Mouse (Mus musculus) midbrain, embryonic 10.5 days (tissue): ENCODE results near the gene Tomm7. TPM values are rescaled to one million over a fixed set of nuclear protein-coding genes. Genes with fewer than 3 reads are reported as not detected.
"Not testable (repeated sequence)": the region's sequence is repeated elsewhere in the genome, so short reads cannot be mapped to it uniquely, and the experiment has no call there.

Experiments used
- DNase-seq: peaks from one replicate; pipeline ENCODE4 v3.0.0-alpha.2; 2017; ENCODE audit warnings: low spot score
- H3K27ac ChIP-seq: fragments of 300-500 bp; sonication (generic); replicated peaks from 2 replicates; pipeline ENCODE4 v1.5.1; 2016; ENCODE audit warnings: mild to moderate bottlenecking
- H3K27me3 ChIP-seq: fragments of 300-500 bp; sonication (generic); 2 replicates; pipeline ENCODE4 v1.6.1; 2016; ENCODE audit warnings: low read depth, mild to moderate bottlenecking; ENCODE audit not compliant: poor library complexity, severe bottlenecking
- H3K36me3 ChIP-seq: fragments of 300-500 bp; sonication (generic); 2 replicates; pipeline ENCODE4 v1.6.1; 2016; ENCODE audit warnings: mild to moderate bottlenecking, moderate library complexity
- H3K4me1 ChIP-seq: fragments of 300-500 bp; sonication (generic); 2 replicates; pipeline ENCODE4 v1.6.1; 2016
- H3K4me3 ChIP-seq: fragments of 300-500 bp; sonication (generic); 2 replicates; pipeline ENCODE4 v1.5.1; 2016; ENCODE audit warnings: mild to moderate bottlenecking, moderate library complexity
- H3K9me3 ChIP-seq: fragments of 300-500 bp; sonication (generic); replicated peaks from 2 replicates; pipeline ENCODE4 v1.6.1; 2016; ENCODE audit warnings: mild to moderate bottlenecking
- WGBS: fragments of 180-500 bp; shearing (Covaris S2); methylation state at CpG from one replicate; pipeline ENCODE4 v1.1.7; 2016; 5-methylcytosine and 5-hydroxymethylcytosine counted together
- polyA plus RNA-seq: library from polyadenylated mRNA; unstranded; fragments of >200 nt; fragmentation: Nextera tagmentation; extraction: Ambion mirVana; gene quantifications from 2 replicates; pipeline ENCODE4 v1.2.1, GENCODE M21; 2016

Gene Tomm7
- polyA plus RNA-seq, result 119 and 135 TPM in 2 replicates

DNA sequence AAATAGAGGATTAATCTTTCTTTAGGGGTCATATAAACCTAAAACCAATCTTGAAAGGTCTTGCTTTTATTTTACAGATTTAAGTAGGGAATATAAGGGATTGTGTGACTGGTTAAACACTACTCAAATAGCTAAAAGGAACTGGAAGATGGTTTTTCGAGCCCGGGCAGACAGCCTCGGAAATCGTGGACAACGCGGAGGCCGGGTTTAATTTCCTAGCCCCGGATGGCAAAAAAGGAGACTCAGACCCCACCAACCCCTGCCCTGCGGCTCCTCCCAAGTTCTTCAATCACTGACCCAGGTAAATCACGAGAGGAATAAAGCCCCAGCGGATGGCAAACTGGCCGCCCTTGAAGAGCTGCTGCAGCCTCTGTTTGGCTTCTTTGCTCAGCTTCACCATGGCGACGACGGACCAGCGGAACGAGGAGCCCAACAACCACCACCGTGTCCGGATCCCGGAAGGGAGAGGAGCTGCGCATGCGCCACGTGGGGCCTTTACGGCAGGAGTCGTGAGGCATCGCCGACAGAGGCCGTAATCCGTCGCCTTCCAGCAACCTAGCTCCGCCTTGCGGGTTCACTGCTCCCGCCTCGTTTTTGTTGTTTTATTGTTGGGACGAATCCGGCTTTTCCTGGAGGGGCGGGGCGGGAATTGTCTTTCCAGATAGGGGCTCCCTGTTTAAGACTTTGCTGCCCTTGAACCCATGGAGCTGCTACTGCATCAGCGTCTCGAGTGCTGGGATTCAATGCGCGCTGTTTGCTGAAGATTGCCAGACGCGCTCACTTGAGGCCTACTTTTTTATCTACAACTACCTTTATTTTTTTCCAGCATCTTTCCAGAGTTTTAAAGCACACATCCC, at the start of gene Tomm7:
TSS of gene Tomm7 (minus strand) at position 488 of the 857 bp plus-strand sequence.
- H3K36me3 ChIP-seq, result peaks cover 30% of the 10 kb centered on the region
- H3K4me3 ChIP-seq, result peak within 1 kb of the TSS; percentile 80
- no peaks in the 10 kb centered on the region for H3K9me3 ChIP-seq
- no peaks in the 10 kb centered on the region for H3K27me3 ChIP-seq
- DNase-seq, result peak; percentile 98
- peaks cover 21% of the 10 kb centered on the region for H3K4me1 ChIP-seq
- peak within 1 kb of the TSS; percentile 88 for H3K27ac ChIP-seq
- WGBS, result under 1% methylated on average over 44 of the region's 44 CpGs

DNA sequence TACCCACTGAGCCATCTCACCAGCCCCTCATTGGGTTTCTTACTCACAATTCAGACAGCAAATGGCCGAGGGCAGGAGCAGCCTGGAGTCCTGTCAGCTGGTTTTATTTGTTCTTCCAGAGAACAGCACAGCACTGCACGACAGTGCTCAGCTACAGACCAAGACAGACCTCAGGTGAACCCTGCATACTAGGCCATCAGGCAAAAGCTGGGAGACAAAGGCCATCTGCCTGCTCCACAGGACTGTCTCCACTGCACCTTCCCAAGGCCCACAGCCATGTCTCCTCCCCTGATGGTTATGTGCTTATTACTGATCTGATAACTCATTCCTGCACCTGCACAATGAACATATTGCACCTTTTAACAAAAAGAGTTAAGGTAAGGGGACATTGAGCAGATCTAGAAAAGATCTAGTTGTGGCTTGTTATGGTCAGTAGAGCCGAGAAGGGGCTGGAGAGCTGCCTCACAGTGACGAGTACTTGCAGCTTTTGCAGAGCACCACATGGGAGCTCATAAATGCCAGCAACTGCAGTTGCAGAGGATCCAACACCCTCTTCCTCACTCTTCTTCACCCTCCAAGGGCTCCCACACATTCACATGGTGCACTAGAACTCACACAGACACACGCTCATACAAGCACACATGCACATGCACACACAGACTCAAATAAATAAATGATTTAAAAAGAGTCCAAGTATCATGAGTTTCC, 49.3 kb upstream of the Tomm7 start:
- Histone ChIP-seq H3K27ac (no peak overlapping the region), H3K9me3 (no peaks in the 10 kb centered on the region), H3K4me1 (no peaks in the 10 kb centered on the region), H3K4me3 (no peak overlapping the region), H3K27me3 (no peaks in the 10 kb centered on the region), H3K36me3 (no peaks in the 10 kb centered on the region)
- WGBS, result 86% methylated on average over 5 of the region's 5 CpGs
- DNase-seq, result no peak

DNA sequence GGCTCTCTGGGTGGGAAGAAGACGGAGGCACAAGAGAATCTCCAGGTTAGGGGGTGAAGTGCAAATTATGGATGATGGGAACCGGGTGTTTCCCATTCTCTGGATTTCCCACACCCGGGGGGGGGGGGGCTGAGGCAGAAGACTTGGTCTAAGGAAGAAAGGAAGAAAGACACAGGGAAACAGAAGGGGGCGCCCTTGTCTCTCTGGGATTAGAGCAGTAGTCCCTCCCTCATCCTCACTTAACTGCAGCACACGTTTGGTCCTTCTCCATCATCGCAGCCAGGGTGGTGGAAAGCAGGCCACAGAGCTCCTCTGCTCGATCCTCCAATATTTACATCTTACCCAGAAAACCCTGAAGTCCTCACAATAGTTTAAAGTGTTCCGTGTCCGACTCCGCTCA, 46.8 kb upstream of the Tomm7 start:
- Histone ChIP-seq H3K27ac (no peak overlapping the region), H3K4me1 (no peaks in the 10 kb centered on the region), H3K27me3 (no peaks in the 10 kb centered on the region), H3K36me3 (no peaks in the 10 kb centered on the region), H3K4me3 (no peak overlapping the region), H3K9me3 (no peaks in the 10 kb centered on the region)
- peak; percentile 32 for DNase-seq
- WGBS, result 43% methylated on average over 10 of the region's 10 CpGs

DNA sequence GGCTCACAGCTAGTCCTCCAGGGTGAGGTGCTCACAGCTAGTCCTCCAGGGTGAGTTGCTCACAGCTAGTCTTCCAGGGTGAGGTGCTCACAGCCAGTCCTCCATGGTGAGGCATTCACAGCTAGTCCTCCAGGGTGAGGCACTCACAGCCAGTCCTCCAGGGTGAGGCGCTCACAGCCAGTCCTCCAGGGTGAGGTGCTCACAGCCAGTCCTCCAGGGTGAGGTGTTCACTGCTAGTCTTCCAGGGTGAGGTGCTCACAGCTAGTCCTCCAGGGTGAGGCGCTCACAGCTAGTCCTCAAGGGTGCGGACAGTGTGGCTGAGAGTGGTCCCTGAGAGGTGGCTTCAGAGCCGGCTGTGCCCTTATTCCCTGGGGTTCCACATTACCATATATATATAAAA, 45.5 kb upstream of the Tomm7 start:
- no peaks in the 10 kb centered on the region for H3K27me3 ChIP-seq
- H3K9me3 ChIP-seq, result no peaks in the 10 kb centered on the region
- 75% methylated on average over 4 of the region's 4 CpGs for WGBS
- H3K4me1 ChIP-seq, result no peaks in the 10 kb centered on the region
- DNase-seq, result no peak
- no peak overlapping the region for H3K27ac ChIP-seq
- no peak overlapping the region for H3K4me3 ChIP-seq
- H3K36me3 ChIP-seq, result no peaks in the 10 kb centered on the region

DNA sequence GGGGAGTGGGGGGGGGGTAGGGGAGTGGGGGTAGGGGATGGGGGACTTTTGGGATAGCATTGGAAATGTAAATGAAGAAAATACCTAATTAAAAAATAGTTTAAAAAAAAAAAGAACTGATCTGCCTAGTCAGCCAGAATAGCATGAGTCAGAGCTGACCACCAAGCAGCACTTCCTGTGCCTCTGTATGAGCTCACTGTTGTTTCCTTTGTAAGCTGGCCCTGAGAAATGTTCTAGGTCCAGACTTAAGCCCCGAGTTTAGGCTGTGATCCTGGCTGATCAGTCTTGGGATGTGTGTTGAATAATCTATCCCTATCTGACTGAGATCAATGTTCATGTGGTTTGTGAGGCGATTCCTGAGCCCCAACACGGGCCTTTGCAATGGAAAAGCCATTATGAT, 43.1 kb upstream of the Tomm7 start:
- H3K27me3 ChIP-seq, result no peaks in the 10 kb centered on the region
- whole genome bisulfite sequencing, result 79% methylated on average over 3 of the region's 3 CpGs
- H3K4me1 ChIP-seq, result no peaks in the 10 kb centered on the region
- no peaks in the 10 kb centered on the region for H3K36me3 ChIP-seq
- no peaks in the 10 kb centered on the region for H3K9me3 ChIP-seq
- no peak overlapping the region for H3K27ac ChIP-seq
- H3K4me3 ChIP-seq, result no peak overlapping the region
- no peak for DNase-seq

DNA sequence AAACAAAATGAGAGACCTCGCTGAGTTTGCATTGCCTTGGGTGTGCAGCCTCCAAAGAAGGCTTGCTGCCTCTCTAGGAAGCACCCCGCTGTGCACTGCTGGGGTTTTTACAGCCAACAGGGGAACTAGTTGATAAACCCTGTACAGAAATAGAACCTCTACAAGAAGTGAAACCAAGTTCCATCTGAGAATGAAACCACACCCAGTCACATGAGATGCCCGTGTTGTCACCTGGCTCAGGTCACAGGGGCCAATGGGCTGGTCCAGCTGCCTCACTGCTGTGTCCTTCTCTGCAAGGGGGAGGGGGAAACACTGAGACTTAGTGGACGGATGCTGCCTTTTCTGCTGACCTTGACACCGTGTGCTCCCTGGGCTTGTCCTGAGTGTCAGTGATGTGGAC, 30.5 kb upstream of the Tomm7 start:
- 71% methylated on average over 5 of the region's 5 CpGs for WGBS
- Histone ChIP-seq H3K9me3 (no peaks in the 10 kb centered on the region), H3K27ac (no peak overlapping the region)

DNA sequence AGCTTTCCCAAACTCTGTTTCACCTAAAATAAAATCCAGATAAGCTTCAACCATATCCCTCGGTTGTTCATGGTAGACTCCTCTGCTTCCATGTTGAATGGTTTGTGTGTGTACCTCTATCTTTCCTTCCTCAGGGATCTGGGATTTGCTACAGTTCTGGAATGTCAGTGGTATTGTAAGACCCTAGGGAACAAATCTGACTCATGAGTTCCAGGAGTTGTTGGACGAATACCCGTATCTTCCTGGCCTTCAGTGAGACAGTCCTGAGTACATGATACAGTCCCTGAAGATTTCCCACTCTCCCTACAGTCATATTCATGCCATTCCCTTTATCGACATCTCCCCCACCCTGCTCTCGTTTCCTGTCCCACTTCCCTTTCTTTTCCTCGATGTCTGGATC, 28.6 kb upstream of the Tomm7 start:
- no peak for DNase-seq
- Histone ChIP-seq H3K4me3 (no peak overlapping the region), H3K36me3 (no peaks in the 10 kb centered on the region), H3K4me1 (no peaks in the 10 kb centered on the region), H3K27me3 (no peaks in the 10 kb centered on the region), H3K27ac (no peak overlapping the region), H3K9me3 (no peaks in the 10 kb centered on the region)
- 89% methylated on average over 6 of the region's 6 CpGs for WGBS

More for the DNA sequence above, 30.5 kb upstream of the Tomm7 start:
- Histone ChIP-seq H3K36me3 (no peaks in the 10 kb centered on the region), H3K4me3 (no peak overlapping the region), H3K27me3 (no peaks in the 10 kb centered on the region), H3K4me1 (no peaks in the 10 kb centered on the region)
- DNase-seq, result no peak

DNA sequence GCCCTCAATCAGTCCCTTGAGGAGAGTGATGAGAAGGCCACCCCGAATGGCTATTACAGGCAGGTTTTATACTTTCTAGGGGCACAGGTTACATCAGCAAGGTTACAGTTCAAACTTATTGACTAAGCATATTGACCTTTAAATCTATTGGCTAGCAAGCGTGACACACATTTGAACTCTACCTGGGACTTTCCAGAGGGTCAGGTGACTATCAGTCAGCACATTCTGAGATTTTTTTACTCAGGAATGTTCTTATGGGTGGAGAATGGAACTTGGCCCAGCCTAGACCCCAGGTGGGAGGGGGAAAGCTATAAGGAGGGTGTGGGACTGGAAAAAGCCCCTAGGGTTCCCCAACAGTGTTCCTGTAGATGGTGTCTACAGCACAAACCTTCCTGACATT, 27.4 kb upstream of the Tomm7 start:
- not testable (repeated sequence) for H3K36me3 ChIP-seq, H3K27me3 ChIP-seq, H3K9me3 ChIP-seq, DNase-seq, H3K4me1 ChIP-seq, H3K4me3 ChIP-seq, H3K27ac ChIP-seq
- WGBS, result 82% methylated on average over 2 of the region's 2 CpGs

DNA sequence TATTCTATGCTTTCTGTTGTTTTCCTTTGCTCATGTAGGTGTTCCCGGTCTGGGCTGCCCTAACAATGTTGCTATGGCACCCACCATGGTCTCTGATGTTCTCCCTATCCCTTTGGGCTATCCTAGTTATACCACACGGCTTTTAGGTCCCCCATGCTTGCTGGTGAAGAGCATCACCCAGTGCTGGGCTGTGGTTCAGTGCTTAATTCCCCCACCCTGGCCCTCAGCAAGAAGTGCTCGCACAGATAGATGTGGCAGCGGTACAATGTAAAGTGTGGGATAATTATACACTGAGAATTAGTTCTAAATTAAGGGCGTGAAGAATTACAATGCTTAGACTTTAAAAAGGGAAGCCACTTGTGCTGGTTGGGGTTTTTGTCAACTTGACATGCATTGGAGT, 22.0 kb upstream of the Tomm7 start:
- DNase-seq, result no peak
- H3K27me3 ChIP-seq, result no peaks in the 10 kb centered on the region
- H3K36me3 ChIP-seq, result peaks cover 7% of the 10 kb centered on the region
- no peaks in the 10 kb centered on the region for H3K9me3 ChIP-seq
- no peak overlapping the region for H3K27ac ChIP-seq
- 88% methylated on average over 5 of the region's 5 CpGs for WGBS
- no peaks in the 10 kb centered on the region for H3K4me1 ChIP-seq
- H3K4me3 ChIP-seq, result no peak overlapping the region

DNA sequence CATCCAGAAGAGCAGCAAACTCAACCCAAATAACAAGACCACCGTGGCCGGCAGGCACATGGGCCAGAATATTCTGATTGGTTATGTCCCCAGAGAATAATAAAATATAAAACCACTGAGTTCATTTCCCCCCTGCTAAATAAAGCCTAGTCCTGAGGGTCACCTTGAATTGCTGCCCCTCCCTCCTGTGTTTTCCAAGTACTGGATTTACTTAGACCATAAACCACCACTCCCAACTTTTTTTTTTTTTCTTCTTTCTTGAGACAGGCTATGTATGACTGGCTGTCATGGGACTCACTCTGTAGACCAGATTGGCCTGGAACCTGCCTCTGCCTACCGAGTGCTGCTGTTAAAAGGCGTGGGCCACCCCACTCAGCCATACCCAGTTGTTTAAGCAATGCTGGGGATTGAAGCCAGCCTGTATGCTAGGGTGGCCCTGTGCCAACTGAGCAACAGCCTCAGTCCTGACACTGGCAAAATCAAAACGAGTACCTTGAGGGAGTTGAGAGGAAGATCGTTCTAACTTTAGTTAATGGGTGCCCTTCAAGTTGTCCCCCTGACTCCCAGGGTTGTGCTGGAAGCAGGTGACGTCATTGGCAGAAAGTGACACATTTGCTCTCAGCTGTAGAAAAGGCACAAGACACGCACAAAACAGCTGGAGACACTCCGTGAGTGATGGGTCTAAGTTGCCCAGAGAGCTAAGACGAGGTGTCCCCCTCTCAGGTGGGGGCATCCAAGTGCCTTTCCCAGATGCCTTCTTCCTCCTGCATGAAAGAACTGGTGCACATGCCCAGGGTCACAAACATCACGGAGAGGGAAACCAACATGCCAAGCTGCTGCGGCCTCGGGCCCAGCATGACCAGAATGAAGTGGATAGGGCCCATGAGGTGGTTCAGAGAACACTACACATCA, 20.3 kb upstream of the Tomm7 start:
- DNase-seq, result no peak
- Histone ChIP-seq H3K4me1 (no peaks in the 10 kb centered on the region), H3K27ac (no peak overlapping the region), H3K36me3 (peaks cover 23% of the 10 kb centered on the region), H3K27me3 (no peaks in the 10 kb centered on the region), H3K4me3 (no peak overlapping the region), H3K9me3 (no peaks in the 10 kb centered on the region)
- 90% methylated on average over 13 of the region's 13 CpGs for WGBS

DNA sequence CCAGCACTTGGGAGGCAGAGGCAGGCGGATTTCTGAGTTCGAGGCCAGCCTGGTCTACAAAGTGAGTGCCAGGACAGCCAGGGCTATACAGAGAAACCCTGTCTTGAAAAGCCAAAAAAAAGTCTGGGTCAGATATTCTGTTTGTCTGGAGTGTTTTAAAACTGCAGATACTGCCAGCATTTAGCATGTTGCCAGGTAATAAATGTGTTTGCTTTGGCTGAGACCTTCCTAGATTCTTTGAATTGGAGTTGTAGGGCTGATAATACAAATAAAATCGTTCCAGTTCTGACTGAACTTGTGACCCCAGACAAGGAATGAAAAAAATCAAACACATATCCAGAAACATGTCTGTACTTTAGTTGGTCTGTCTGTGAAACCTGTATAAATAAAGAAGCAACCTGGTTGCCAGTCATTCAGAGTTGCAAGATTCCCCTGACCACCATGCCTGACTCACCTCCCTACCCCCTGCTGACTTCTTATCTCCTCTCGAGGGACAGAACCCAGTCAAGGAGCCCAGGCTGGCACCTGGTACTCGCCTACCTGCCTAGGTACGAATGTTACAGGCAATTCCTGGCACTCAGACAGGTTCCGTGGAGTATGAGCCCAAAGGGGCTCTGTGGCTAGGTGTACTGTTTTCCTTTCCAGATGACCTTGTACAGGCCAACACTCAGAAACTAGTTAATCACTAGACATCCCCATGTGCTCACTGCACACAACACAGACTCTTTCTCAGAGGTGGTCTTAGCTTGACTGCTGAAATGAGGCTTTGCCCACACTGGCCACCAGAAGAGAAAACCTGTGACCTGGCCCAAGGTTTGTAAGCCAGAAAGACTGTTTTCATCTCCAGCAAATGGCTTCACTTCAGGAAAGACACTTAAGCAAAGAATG, 19.4 kb upstream of the Tomm7 start:
- Histone ChIP-seq H3K4me1 (no peaks in the 10 kb centered on the region), H3K27ac (no peak overlapping the region), H3K27me3 (no peaks in the 10 kb centered on the region), H3K4me3 (no peak overlapping the region), H3K9me3 (no peaks in the 10 kb centered on the region), H3K36me3 (peaks cover 32% of the 10 kb centered on the region)
- WGBS, result 83% methylated on average over 7 of the region's 7 CpGs
- DNase-seq, result no peak

DNA sequence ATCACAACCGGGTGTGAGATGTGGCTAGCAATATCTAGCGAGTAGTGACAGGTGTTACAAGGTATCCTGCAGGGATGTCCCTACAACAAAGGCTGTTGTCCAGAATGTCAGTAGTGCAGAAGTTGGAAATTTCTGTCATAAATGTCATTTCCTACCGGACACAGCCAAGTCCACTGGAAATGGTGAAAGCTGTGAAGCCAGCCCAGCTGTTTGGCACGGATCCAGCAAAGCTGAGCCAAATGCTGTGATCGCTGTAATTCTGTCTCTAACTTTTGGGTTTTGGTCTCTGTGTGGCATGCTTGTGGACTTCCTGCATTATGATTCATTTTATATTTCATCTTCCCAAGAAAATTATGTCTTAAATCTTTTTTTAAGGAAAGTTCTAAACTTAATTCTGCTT, 18.3 kb upstream of the Tomm7 start:
- no peak for DNase-seq
- Histone ChIP-seq H3K9me3 (no peaks in the 10 kb centered on the region), H3K27me3 (no peaks in the 10 kb centered on the region), H3K4me3 (no peak overlapping the region), H3K4me1 (no peaks in the 10 kb centered on the region), H3K36me3 (peaks cover 43% of the 10 kb centered on the region), H3K27ac (no peak overlapping the region)
- WGBS, result 94% methylated on average over 5 of the region's 5 CpGs
